Mouse (Mus musculus): ENCODE measurements around the gene Auts2.

- TF ChIP-seq CTCF (IDR thresholded peaks at IDR 0.05; ENCODE audit: low read depth) (no peak), EP300 (IDR thresholded peaks at IDR 0.05; ENCODE audit: low read depth) (no peak)
Observed at GRCm38 (mm10) chr5:132458498-132458897, 84.6 kb downstream of the Auts2 start.
